Mouse (Mus musculus) stomach, embryonic 16.5 days (tissue): ENCODE measurements around the gene Mtap. TPM values are rescaled to one million over a fixed set of nuclear protein-coding genes. Genes with fewer than 3 reads are reported as not detected.

ENCODE experiments used
- ATAC-seq: fragments of 200-750 bp; cut with Nextera tagmentation; 2 replicates; pipeline ENCODE4 v1.8.0; 2017; ENCODE audit warnings: moderate number of reproducible peaks, moderate TSS enrichment; ENCODE audit not compliant: insufficient read depth, low FRiP score
- H3K27ac ChIP-seq: fragments of 300-500 bp; sonication (generic); 2 replicates; pipeline ENCODE4 v1.5.1; 2014; ENCODE audit warnings: low read length
- H3K27me3 ChIP-seq: fragments of 300-500 bp; sonication (generic); 2 replicates; pipeline ENCODE4 v1.6.1; 2014; ENCODE audit warnings: low read length, control low read depth, mixed read lengths; ENCODE audit not compliant: control insufficient read depth, insufficient read depth
- H3K36me3 ChIP-seq: fragments of 300-500 bp; sonication (generic); 2 replicates; pipeline ENCODE4 v1.6.1; 2014; ENCODE audit warnings: low read length; ENCODE audit not compliant: control insufficient read depth, insufficient read depth
- H3K4me1 ChIP-seq: fragments of 300-500 bp; sonication (generic); 2 replicates; pipeline ENCODE4 v1.6.1; 2014; ENCODE audit warnings: low read length, control low read depth, mixed read lengths; ENCODE audit not compliant: control insufficient read depth, insufficient read depth
- H3K4me2 ChIP-seq: fragments of 300-500 bp; sonication (generic); 2 replicates; pipeline ENCODE4 v1.6.1; 2014; ENCODE audit warnings: low read depth, low read length, mixed read lengths
- H3K4me3 ChIP-seq: fragments of 300-500 bp; sonication (generic); replicated peaks from 2 replicates; pipeline ENCODE4 v1.5.1; 2014; ENCODE audit warnings: mild to moderate bottlenecking, low read length
- H3K9ac ChIP-seq: fragments of 300-500 bp; sonication (generic); 2 replicates; pipeline ENCODE4 v1.6.1; 2014; ENCODE audit warnings: low read length
- H3K9me3 ChIP-seq: fragments of 300-500 bp; sonication (generic); replicated peaks from 2 replicates; pipeline ENCODE4 v1.6.1; 2016; ENCODE audit warnings: low read length, control low read depth; ENCODE audit not compliant: control insufficient read depth
- WGBS: fragments of 180-500 bp; shearing (Covaris S2); extraction: QIAGEN DNeasy Blood & Tissue Kit; methylation state at CpG from one replicate; pipeline ENCODE4 v1.1.7; 2014; 5-methylcytosine and 5-hydroxymethylcytosine counted together
- polyA plus RNA-seq: library from polyadenylated mRNA; unstranded; fragments of >200 nt; fragmentation: Nextera tagmentation; extraction: Ambion mirVana; gene quantifications from 2 replicates; pipeline ENCODE4 v1.2.1, GENCODE M21; 2015

Gene Mtap
- polyA plus RNA-seq, 1 experiment from 2014 or later: 53.8 TPM

DNA sequence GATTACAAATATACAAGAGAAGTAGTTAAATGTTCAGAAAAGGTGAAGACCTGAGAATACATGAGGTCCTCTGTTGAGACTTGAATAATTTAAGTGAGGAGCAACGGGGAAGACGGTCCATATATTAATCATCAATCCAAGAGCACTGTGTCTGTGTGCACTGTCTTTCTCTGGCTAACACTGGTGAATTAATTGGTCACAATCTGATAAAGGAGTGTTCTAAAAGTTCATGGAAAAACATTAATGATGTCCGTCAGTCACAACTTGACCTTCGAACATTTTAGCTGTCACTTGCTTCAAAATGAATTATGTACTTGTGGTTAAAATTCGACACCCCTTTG is 8.0 kb upstream of the Mtap start:
- peak overlapping the region; percentile 84 for H3K27ac ChIP-seq
- H3K9me3 ChIP-seq: no peaks in the 10 kb centered on the region
- peak overlapping the region; percentile 43 for H3K4me2 ChIP-seq
- H3K4me1 ChIP-seq: peaks cover 4% of the 10 kb centered on the region; the same call in 1 of the 2 replicates
- H3K4me3 ChIP-seq: no peak overlapping the region
- H3K36me3 ChIP-seq: no peaks in the 10 kb centered on the region
- H3K9ac ChIP-seq: no peak overlapping the region
- H3K27me3 ChIP-seq: no peaks in the 10 kb centered on the region
- ATAC-seq: no peak
- WGBS: 44% methylated on average over 5 of the region's 5 CpGs

DNA sequence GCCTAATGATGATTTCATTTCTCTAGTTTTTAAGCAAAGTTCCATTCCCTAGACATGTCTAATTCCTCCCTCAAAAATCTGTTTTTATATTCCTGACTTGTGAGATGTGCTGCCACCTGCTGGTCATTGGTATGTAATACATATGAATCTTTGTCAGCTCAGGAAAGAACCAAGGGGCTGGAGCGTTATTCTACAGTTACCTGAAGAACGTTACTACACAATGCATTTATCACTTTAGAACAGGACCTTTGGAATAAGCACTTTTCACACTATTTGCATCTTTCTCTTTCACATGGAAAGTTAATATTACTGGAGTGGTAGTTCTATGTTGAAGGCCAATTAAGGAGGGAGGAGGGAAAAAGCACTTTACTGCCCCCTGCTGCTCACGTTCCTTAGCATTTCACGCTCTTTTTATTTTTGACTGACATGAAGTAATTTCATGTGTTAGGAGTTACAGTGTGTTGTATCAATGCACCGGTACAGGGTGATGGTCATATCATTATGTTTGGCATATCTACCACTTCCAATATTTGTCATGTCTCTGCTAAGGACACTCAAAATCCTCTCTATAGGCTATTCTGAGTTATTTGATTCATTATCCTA is 7.5 kb upstream of the Mtap start:
- Histone ChIP-seq H3K4me1 (peaks cover 4% of the 10 kb centered on the region; the same call in 1 of the 2 replicates), H3K27ac (no peak overlapping the region), H3K4me2 (peak overlapping the region; percentile 43), H3K9me3 (no peaks in the 10 kb centered on the region), H3K4me3 (peak overlapping the region; percentile 18; the same call in 1 of the 2 replicates), H3K9ac (no peak overlapping the region), H3K36me3 (no peaks in the 10 kb centered on the region), H3K27me3 (no peaks in the 10 kb centered on the region)
- no peak for ATAC-seq
- 4% methylated on average over 5 of the region's 5 CpGs for WGBS

DNA sequence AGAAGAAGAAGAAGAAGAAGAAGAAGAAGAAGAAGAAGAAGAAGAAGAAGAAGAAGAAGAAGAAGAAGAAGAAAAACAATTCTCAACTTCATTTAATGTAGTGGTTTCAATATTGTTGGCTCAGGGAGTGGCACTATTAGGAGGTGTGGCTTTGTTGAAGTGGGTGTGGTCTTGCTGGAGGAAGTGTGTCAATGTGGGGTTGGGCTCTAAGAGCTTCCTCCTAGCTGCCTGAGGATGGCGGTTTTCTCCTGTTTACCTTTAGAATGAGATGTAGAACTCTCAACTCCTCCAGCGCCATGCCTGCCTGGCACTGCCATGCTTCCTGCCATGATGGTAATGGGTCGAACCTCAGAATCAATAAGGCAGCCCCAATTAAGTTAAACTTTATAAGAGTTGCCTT is 5.1 kb upstream of the Mtap start:
- Histone ChIP-seq H3K9ac (no peak overlapping the region), H3K36me3 (no peaks in the 10 kb centered on the region), H3K4me1 (peaks cover 6% of the 10 kb centered on the region; the same call in 1 of the 2 replicates), H3K4me3 (no peak overlapping the region), H3K9me3 (no peaks in the 10 kb centered on the region), H3K27ac (no peak overlapping the region), H3K4me2 (no peak overlapping the region), H3K27me3 (no peaks in the 10 kb centered on the region)
- 84% methylated on average over 3 of the region's 3 CpGs for WGBS
- no peak for ATAC-seq

DNA sequence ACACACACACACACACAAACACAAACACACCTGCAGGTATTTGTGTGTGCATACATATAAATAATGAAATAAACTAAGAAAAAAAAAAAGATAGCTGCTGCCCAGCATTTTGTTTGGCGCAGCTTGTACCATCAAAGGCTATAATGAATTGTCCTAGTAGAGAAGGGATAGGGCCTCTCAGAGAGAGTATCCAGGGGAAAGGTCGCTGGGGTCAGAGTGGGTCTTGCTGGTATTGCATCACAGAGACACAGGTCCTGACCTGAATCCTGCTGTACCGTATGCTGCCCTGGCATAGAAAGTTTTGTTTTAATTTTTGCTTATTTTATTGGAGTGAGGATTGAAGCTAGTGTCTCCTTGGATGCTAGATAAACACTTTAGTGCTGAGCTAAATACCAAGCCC is 566 bp upstream of the Mtap start:
- H3K9me3 ChIP-seq: no peaks in the 10 kb centered on the region
- ATAC-seq: no peak
- 35% methylated on average over 3 of the region's 3 CpGs for WGBS
- no peaks in the 10 kb centered on the region for H3K36me3 ChIP-seq
- no peak overlapping the region; the same call in 1 of the 2 replicates for H3K4me3 ChIP-seq
- H3K4me2 ChIP-seq: peak overlapping the region; percentile 77
- no peaks in the 10 kb centered on the region for H3K27me3 ChIP-seq
- H3K9ac ChIP-seq: no peak overlapping the region
- H3K27ac ChIP-seq: no peak overlapping the region
- peaks cover 18% of the 10 kb centered on the region for H3K4me1 ChIP-seq

DNA sequence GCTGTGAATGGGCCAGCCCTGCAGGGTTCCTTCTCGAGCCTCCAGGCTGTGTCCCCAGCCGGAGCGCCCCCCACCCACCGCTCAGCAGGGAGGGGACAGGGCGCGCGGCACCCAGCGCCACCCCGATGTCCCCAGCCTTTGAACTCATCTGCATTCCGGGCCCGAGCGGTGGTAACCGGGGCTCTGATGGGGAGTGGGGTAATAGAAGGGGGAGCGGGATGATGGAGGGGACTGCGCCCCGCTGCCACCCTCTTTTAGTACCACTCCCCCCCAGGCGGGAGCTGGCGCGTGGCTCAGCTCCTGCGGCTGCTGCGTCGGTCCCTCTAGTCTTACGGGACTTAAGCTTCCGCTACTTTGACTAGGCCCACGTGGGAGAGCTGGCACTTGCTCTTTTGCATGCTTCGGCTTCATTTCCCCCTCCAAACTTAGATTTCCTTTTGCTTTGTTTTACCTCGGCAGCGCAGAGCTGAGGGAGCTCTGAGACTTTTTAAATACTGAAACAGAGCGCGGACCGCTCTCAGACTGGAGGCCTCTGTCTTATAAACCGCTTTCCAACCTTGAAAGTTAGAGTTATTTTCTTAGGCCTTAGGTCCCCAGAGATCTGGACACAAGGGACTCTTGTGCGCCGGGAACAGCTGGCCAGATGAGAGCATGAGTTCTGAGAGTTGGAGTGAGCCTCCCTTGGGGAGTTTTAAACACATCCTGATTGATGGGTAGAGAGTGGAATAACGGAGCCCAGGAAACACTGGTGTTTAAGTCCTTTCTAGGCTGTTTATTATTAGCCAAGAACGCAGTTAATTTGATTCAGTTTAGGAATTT is 829 bp downstream of the Mtap start:
- peak overlapping the region; percentile 85 for H3K9ac ChIP-seq
- H3K9me3 ChIP-seq: no peaks in the 10 kb centered on the region
- ATAC-seq: peak; percentile 73; the same call in 1 of the 2 replicates
- H3K4me2 ChIP-seq: peak overlapping the region; percentile 77
- H3K4me1 ChIP-seq: peaks cover 18% of the 10 kb centered on the region
- no peaks in the 10 kb centered on the region for H3K27me3 ChIP-seq
- WGBS: under 1% methylated on average over 36 of the region's 36 CpGs
- peak overlapping the region; percentile 79 for H3K4me3 ChIP-seq
- no peaks in the 10 kb centered on the region for H3K36me3 ChIP-seq
- peak overlapping the region; percentile 90 for H3K27ac ChIP-seq

DNA sequence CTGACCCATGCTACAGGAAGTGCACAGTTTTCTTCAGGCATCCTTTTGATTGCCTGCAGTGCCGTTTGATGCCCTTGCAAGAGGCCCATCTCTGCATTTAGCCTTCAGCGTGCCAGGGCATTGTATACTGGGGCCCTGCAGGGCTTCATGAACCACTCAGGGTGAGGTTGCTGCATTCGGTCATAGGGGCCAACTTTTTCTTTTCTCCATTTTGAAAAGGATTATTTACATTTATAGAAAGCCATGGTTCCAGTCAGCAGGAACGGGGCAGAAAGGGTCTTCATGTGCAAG is 1.4 kb downstream of the Mtap start:
- Histone ChIP-seq H3K36me3 (no peaks in the 10 kb centered on the region), H3K4me1 (peaks cover 18% of the 10 kb centered on the region), H3K27ac (peak overlapping the region; percentile 90), H3K4me3 (peak overlapping the region; percentile 79), H3K27me3 (no peaks in the 10 kb centered on the region), H3K9me3 (no peaks in the 10 kb centered on the region), H3K9ac (peak overlapping the region; percentile 85), H3K4me2 (peak overlapping the region; percentile 77)
- no peak for ATAC-seq
- WGBS: 16% methylated on average over 4 of the region's 4 CpGs

DNA sequence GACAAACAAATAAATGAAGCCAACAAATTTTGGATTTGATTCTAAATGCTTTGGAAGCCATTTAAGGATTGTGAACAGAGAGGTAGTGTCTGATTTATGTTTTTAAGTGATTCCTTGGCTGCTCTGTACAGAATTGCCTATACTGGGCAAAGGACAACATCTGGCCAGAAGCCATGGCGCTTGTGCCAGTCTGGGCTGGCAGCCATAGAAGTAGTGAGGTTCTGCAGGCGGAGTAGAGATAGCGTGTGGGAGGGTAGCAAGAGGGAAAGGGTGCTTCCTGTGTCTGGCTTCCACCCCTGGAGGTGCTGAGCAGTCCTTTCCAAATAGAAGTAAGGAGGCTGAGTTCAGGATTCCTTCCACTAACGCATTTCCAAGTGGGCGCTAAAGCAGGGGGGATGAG is 3.9 kb downstream of the Mtap start:
- Histone ChIP-seq H3K9me3 (no peaks in the 10 kb centered on the region), H3K4me2 (no peak overlapping the region), H3K4me1 (peaks cover 18% of the 10 kb centered on the region), H3K4me3 (no peak overlapping the region), H3K27me3 (no peaks in the 10 kb centered on the region), H3K9ac (no peak overlapping the region), H3K36me3 (no peaks in the 10 kb centered on the region), H3K27ac (no peak overlapping the region)
- WGBS: 59% methylated on average over 5 of the region's 5 CpGs
- no peak for ATAC-seq

DNA sequence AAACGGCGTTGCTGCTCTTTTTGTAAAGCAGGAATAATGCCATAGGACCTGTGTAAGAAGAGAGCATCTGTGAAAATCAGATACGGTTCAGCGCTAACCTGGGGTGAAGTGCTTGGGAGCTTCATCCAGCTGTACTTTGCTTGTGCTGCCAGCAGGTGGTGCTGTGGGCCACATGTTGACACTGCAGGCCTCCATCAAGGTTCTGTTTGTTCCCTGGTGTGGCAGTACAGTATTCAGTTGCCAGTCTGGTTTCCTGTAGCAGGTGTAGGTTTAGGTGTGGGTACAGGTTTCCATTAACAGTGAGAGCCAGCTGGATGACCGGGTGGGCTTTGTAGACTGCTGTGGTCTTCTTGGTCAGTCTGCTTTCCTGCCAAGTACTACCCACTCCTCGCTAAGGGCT is 8.5 kb downstream of the Mtap start:
- peaks cover 12% of the 10 kb centered on the region; the same call in 1 of the 2 replicates for H3K36me3 ChIP-seq
- no peak overlapping the region for H3K27ac ChIP-seq
- no peaks in the 10 kb centered on the region for H3K27me3 ChIP-seq
- 0 out of 2 replicates have a peak, but pooled peaks cover 4% of the 10 kb centered on the region for H3K4me1 ChIP-seq
- no peak overlapping the region for H3K4me3 ChIP-seq
- no peak overlapping the region for H3K9ac ChIP-seq
- no peak overlapping the region for H3K4me2 ChIP-seq
- no peak for ATAC-seq
- 51% methylated on average over 6 of the region's 6 CpGs for WGBS
- H3K9me3 ChIP-seq: no peaks in the 10 kb centered on the region

DNA sequence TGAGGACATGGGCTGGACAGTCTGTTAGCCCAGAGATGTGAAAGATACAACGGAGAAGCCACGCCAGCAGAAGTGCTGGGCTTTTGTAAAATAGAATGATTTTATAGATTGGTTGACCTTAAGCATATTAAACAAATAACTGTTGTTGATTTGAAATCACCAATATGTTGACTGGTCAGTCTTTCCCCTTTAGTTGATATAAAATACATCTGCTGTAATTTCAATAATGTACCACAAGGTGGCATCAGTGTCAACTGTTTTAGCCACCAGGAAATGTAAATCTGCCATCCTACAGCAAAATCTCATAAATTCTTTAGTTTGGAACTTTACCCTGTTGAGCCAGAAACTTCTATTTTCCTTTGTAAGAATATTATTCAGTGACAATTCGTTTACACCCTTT is 9.4 kb downstream of the Mtap start:
- H3K4me2 ChIP-seq: no peak overlapping the region
- H3K36me3 ChIP-seq: peaks cover 12% of the 10 kb centered on the region; the same call in 1 of the 2 replicates
- H3K27ac ChIP-seq: no peak overlapping the region
- H3K4me3 ChIP-seq: no peak overlapping the region
- H3K27me3 ChIP-seq: no peaks in the 10 kb centered on the region
- H3K9me3 ChIP-seq: no peaks in the 10 kb centered on the region
- WGBS: 46% methylated on average over 3 of the region's 3 CpGs
- no peak overlapping the region for H3K9ac ChIP-seq
- no peaks in the 10 kb centered on the region for H3K4me1 ChIP-seq
- ATAC-seq: no peak
